Mouse (Mus musculus): ENCODE results near the gene Gm21317. TPM values are rescaled to one million over a fixed set of nuclear protein-coding genes. Genes with fewer than 3 reads are reported as not detected.
"Not testable (repeated sequence)": the region's sequence is repeated elsewhere in the genome, so short reads cannot be mapped to it uniquely, and the experiment has no call there.

Gm21317 gene
- polyA plus RNA-seq (2014; fragmentation: Nextera tagmentation; extraction: Ambion mirVana) = not detected in 2 replicates

DNA sequence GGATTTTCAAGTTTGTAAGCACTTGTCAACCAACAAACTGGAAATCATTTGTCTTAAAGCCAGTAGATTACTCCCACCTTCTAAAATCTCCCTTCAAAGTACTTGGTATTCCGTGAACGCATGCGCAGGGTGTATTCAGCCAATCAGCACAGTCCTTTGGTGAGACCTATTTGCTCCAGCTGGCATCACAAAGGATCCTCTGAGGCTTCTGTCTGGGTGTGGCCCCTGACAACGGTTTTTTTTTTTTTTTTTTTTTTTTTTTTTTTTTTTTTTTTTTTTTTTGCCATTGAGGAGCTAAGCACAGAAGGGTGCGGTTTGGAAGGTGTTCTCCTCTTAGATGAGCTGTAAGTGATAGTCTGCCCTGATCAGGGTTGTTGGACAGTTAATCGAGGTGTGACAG, at the start of gene Gm21317:
Gene Gm21317, plus strand, starts transcription at position 301 of the 400 bp plus-strand sequence.
- not testable (repeated sequence) for H3K4me3 ChIP-seq (ENCODE audit: low read depth, low read length); H3K36me3 ChIP-seq (replicated peaks; ENCODE audit: control insufficient read depth, insufficient read depth, low read depth, low read length); H3K27ac ChIP-seq (replicated peaks; ENCODE audit: low read depth, low read length); H3K9ac ChIP-seq (replicated peaks; ENCODE audit: low read length); H3K4me1 ChIP-seq (ENCODE audit: control insufficient read depth, insufficient read depth, low read length); DNase-seq (ENCODE audit: low spot score); ATAC-seq (replicated peaks; ENCODE audit: insufficient number of reproducible peaks, low FRiP score, low TSS enrichment, low read depth); H3K27me3 ChIP-seq (ENCODE audit: control insufficient read depth, insufficient read depth, low read length); H3K9me3 ChIP-seq (replicated peaks; ENCODE audit: control insufficient read depth, low read length); H3K4me2 ChIP-seq (ENCODE audit: low read depth, low read length)
- WGBS = no CpG with 5 or more reads among the region's 6 CpGs
